Mouse (Mus musculus): Measurements from ENCODE around the gene Rplp2. TPM values are rescaled to one million over a fixed set of nuclear protein-coding genes. Genes with fewer than 3 reads are reported as not detected.
A peak's percentile ranks its signal among the peaks of the same experiment; 100 is the strongest.
"Not testable (repeated sequence)": the region's sequence is repeated elsewhere in the genome, so short reads cannot be mapped to it uniquely, and the experiment has no call there.

Gene Rplp2
- 787 and 794 TPM in 2 replicates for polyA plus RNA-seq (2015; fragmentation: Nextera tagmentation; extraction: Ambion mirVana)

DNA sequence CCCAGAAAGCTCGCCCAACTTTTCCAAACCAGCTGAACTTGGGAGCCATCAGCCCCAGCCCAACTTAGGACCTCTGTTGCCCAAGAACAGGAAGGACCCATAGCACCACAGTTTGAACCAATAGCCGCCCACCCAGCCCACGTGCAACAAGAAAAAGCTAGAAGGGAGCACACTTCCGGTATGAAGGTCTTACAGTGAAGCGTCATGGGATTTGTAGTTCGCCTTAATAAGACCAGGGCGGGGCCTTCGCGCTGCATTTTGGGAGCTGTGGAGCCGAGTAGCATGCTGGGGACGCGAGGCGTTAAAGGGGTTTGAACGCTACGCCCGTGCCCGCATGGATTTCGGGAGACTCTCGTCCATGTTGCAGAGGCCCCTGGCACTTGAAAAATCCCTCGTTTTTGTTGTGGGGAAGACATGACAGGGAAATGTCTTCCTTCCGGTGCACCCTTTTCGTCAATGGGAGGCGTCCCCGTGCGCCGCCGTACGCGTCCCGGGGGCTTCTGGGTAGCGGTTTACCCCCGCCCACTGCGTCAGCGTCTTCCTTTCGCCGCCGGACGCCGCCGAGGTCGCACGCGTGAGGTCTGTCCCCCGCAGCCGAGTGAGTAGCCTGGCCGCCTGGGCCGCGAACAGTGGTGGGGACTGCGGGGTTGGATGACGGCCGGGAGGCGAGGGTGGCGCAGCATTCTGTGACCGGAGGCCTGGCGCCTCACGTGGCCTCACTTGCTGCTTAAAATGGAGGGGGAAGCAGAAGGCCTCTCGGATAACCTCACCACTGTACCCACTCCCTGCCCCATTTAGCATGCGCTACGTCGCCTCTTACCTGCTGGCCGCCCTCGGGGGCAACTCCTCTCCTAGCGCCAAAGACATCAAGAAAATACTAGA lies at the start of gene Rplp2:
Gene Rplp2, plus strand, starts transcription at position 261 of the 882 bp plus-strand sequence.
- peak within 1 kb of the TSS; percentile 89 for H3K4me3 ChIP-seq (replicated peaks)
- H3K27me3 ChIP-seq = no peaks in the 10 kb centered on the region
- ATAC-seq = peak; percentile 95
- peak within 1 kb of the TSS; percentile 92 for H3K27ac ChIP-seq
- H3K36me3 ChIP-seq = peaks cover 40% of the 10 kb centered on the region
- H3K9ac ChIP-seq (replicated peaks) = peak within 1 kb of the TSS; percentile 91
- H3K4me1 ChIP-seq (replicated peaks) = peaks cover 31% of the 10 kb centered on the region
- no peaks in the 10 kb centered on the region for H3K9me3 ChIP-seq
- peak within 1 kb of the TSS; percentile 83 for H3K4me2 ChIP-seq (replicated peaks)
- WGBS = under 1% methylated on average over 63 of the region's 63 CpGs

DNA sequence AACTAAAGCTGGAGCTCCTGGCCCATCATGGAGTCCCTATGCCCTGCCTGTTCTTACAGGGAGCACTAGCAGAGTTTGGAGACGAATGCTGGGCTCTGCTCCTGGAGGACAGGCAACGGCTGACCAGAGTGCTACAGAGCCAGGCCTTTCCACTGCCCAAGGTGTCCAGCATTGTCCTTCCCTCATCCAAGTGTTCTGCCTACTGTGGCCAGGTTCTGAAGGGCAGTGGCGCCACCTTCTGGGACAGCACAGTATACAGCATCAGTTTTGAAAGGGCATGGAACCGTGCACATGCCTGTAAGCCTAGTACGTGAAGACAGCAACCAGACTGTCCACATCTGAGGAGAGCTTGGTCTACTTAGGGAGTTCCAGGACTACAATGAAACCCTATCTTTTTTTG lies 43.9 kb upstream of the Rplp2 start:
- H3K27me3 ChIP-seq = no peaks in the 10 kb centered on the region
- peaks cover 64% of the 10 kb centered on the region for H3K36me3 ChIP-seq
- no peaks in the 10 kb centered on the region for H3K9me3 ChIP-seq
- H3K4me3 ChIP-seq (replicated peaks) = no peak overlapping the region
- H3K4me2 ChIP-seq (replicated peaks) = no peak overlapping the region
- H3K4me1 ChIP-seq (replicated peaks) = no peaks in the 10 kb centered on the region
- H3K27ac ChIP-seq = no peak overlapping the region
- H3K9ac ChIP-seq (replicated peaks) = no peak overlapping the region
- ATAC-seq = peak; percentile 58
- WGBS = 42% methylated on average over 5 of the region's 5 CpGs

DNA sequence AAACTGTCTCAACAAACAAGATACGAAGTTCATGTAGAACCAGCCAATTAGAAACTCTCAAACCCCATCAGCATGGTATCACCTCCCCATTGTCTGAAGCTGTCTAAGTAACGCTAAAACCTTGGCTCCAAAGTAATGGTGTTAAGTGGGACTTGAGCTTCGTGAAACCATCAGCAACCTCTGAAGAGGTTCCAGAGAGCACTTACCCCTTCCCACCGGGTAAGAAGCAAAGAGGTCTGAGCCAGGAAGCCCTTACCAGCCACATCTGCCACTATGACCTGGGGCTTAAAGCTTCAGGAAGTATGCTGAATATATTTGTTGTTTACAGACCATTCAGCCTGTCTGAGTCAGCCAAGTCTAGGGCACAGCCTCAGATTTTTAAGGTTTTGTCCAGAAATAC lies 41.7 kb upstream of the Rplp2 start:
- 0 out of 2 replicates have a peak overlapping the region, but pooled peaks have one; percentile 12 for H3K9ac ChIP-seq (replicated peaks)
- no peak overlapping the region for H3K27ac ChIP-seq
- H3K4me1 ChIP-seq (replicated peaks) = 0 out of 2 replicates have a peak, but pooled peaks cover 4% of the 10 kb centered on the region
- no peak for ATAC-seq
- H3K27me3 ChIP-seq = no peaks in the 10 kb centered on the region
- no peak overlapping the region for H3K4me3 ChIP-seq (replicated peaks)
- peaks cover 60% of the 10 kb centered on the region for H3K36me3 ChIP-seq
- WGBS = 82% methylated on average over 4 of the region's 4 CpGs
- H3K4me2 ChIP-seq (replicated peaks) = no peak overlapping the region
- H3K9me3 ChIP-seq = no peaks in the 10 kb centered on the region

DNA sequence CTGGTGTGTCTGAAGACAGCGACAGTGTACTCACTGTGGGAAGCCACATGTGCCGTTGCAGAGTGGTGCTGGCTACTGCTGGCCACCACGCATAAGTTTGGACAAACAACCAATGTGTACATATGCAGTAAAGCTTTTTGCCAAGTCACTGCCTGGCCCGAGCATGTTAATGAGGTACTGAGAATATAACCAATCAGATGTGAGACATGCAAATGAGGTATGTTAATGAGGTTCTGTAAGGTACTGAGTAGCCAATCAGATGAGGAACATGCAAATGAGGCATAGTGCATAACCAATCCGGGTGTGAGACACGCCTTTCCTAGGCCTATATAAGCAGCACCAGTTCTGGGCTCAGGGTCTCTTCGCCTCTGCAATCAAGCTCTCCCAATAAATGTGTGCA lies 39.5 kb upstream of the Rplp2 start:
- not testable (repeated sequence) for H3K9ac ChIP-seq (replicated peaks); H3K4me2 ChIP-seq (replicated peaks); H3K9me3 ChIP-seq; H3K4me3 ChIP-seq (replicated peaks); H3K27ac ChIP-seq; ATAC-seq; H3K27me3 ChIP-seq
- 96% methylated on average over 7 of the region's 7 CpGs for WGBS
- Histone ChIP-seq H3K4me1 (replicated peaks) (peaks cover 14% of the 10 kb centered on the region), H3K36me3 (peaks cover 41% of the 10 kb centered on the region)

DNA sequence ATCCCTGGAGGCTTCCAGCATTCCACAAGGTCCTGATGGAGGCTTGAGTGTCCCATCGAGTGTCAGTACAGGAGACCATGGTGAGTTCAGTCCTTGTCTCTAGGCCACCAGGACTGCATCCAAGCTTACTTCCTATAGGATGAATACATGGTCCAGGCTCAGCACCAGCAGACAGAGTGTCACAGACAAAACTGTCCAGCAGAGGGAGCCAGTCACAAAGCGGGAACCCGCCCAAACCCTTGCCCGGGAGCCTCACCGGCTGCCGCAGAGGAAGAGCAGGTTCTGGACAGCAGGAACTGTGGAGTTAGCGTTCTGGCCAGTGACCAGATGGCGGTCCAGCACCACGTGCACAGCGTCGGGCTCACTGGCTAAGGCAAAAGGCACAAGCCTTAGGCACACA lies 38.3 kb upstream of the Rplp2 start:
- ATAC-seq = peak; percentile 62
- 8% methylated on average over 11 of the region's 11 CpGs for WGBS
- Histone ChIP-seq H3K27ac (0 out of 2 replicates have a peak overlapping the region, but pooled peaks have one; percentile 2), H3K9ac (replicated peaks) (no peak overlapping the region), H3K27me3 (no peaks in the 10 kb centered on the region), H3K4me3 (replicated peaks) (no peak overlapping the region), H3K9me3 (no peaks in the 10 kb centered on the region), H3K36me3 (peaks cover 34% of the 10 kb centered on the region), H3K4me1 (replicated peaks) (peaks cover 22% of the 10 kb centered on the region), H3K4me2 (replicated peaks) (no peak overlapping the region)

DNA sequence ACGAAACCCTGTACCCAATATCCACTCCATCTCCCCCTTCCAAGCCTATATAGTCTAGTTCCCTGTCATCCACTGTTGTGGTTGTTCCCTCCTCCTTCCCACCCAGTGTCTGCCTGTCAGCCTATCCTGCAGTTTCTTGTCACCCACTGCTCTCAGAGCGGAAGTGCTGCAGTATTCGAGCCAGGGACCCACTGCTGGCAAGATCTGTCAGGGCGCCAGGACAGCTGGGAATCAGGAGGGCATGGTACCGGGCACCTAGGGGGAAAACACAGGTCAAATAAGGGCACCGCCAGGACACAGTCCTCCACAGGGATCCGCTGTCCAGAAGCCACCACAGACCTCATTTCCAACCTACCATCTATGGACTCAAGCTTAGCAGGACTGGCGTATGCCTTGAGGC lies 36.5 kb upstream of the Rplp2 start:
- peaks cover 31% of the 10 kb centered on the region for H3K36me3 ChIP-seq
- peaks cover 27% of the 10 kb centered on the region for H3K4me1 ChIP-seq (replicated peaks)
- no peak overlapping the region for H3K4me3 ChIP-seq (replicated peaks)
- no peaks in the 10 kb centered on the region for H3K27me3 ChIP-seq
- WGBS = 96% methylated on average over 8 of the region's 8 CpGs
- H3K9ac ChIP-seq (replicated peaks) = 0 out of 2 replicates have a peak overlapping the region, but pooled peaks have one; percentile 30
- ATAC-seq = no peak
- no peaks in the 10 kb centered on the region for H3K9me3 ChIP-seq
- no peak overlapping the region for H3K4me2 ChIP-seq (replicated peaks)
- H3K27ac ChIP-seq = no peak overlapping the region

DNA sequence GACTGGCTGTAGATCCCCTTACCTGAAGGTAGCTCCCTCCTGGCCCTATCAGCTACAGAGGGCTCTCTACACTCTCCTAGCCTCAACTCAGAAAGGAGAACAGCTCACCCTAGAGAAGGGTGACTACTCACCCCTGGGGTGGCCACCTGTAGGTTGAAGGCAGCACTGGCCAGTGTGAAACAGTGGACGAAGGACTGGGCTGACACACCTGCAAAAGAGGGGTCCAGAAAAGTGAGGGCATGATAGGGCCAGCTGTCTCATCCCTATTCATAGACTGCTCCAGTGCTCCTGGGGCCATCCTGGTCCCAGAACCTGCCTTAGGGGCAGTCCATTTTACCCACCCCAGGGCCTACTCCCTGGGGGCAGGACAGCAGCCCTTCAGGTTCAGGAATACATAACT lies 35.5 kb upstream of the Rplp2 start:
- peak overlapping the region; percentile 23; the same call in 1 of the 2 replicates for H3K9ac ChIP-seq (replicated peaks)
- no peaks in the 10 kb centered on the region for H3K27me3 ChIP-seq
- peaks cover 27% of the 10 kb centered on the region for H3K4me1 ChIP-seq (replicated peaks)
- no peak overlapping the region for H3K4me2 ChIP-seq (replicated peaks)
- WGBS = 100% methylated on average over 1 of the region's 1 CpGs
- no peak overlapping the region for H3K4me3 ChIP-seq (replicated peaks)
- no peak for ATAC-seq
- H3K27ac ChIP-seq = no peak overlapping the region
- H3K36me3 ChIP-seq = peaks cover 31% of the 10 kb centered on the region
- H3K9me3 ChIP-seq = no peaks in the 10 kb centered on the region

DNA sequence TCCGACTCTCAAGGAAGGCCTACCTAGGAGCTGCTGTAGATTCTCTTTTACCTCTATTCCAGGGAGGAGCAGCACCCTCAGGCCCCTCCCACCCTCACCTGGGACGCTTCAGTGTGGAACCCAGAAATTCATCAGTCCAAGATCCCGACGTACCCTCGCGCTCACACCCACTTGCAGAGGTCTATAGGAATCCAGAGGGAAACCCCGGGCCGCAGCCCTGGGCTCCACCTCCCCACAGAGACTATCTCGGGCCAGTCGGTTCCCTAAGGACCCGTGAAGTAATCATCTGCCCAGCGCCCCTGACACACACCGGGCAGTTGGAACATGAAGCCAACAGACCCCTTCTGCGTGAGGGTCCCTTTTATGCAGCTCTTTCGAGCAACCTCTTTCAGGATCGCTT lies 33.8 kb upstream of the Rplp2 start:
- peak overlapping the region; percentile 88 for H3K27ac ChIP-seq
- peak overlapping the region; percentile 89 for H3K4me2 ChIP-seq (replicated peaks)
- H3K9me3 ChIP-seq = no peaks in the 10 kb centered on the region
- no peaks in the 10 kb centered on the region for H3K27me3 ChIP-seq
- peak; percentile 59 for ATAC-seq
- peaks cover 21% of the 10 kb centered on the region for H3K36me3 ChIP-seq
- 5% methylated on average over 16 of the region's 16 CpGs for WGBS
- H3K4me1 ChIP-seq (replicated peaks) = peaks cover 27% of the 10 kb centered on the region
- H3K9ac ChIP-seq (replicated peaks) = peak overlapping the region; percentile 93
- H3K4me3 ChIP-seq (replicated peaks) = peak overlapping the region; percentile 76

DNA sequence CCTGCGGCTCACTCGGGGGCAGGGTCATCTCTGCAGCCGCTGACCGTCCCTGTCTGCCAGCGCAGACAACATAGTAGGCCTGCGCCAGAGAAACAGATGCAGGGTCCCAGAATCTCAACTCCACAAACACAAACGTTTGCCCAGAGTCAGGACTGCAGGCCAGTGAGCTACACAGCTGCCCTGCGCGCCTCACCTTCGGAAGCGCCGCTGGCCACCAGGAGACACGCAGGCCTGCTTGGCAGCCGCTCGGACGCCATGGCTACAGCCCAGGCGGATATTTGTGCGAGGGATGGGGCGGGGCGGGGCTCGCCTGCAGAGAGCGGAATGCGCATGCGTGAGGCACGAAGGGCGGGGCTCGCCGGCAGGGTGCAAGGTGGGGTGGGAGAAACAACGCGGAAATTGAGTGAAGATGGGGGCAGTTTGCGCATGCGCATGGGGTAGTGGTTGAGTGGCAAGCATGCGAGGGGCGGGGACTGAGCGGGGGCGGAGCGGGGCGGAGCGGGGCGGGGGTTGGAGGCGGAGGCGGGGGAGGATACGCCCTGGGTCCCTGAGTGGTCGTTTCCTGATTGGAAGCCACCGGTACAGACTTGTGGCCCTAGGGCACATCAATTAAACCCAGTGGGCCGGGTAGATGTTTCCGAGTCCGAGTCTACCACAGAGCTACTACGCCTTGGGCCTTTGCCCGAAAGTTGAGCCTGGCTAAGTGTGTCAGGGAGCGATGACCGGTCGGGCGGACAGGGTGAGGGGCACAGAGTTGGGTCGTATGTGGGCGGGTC lies 33.2 kb upstream of the Rplp2 start, which contains the start of gene Gatd1:
Gene Gatd1, minus strand, starts transcription at position 328 of the 776 bp plus-strand sequence.
- H3K27ac ChIP-seq = peak within 1 kb of the TSS; percentile 88
- H3K9me3 ChIP-seq = no peaks in the 10 kb centered on the region
- under 1% methylated on average over 52 of the region's 56 CpGs for WGBS
- H3K4me3 ChIP-seq (replicated peaks) = peak within 1 kb of the TSS; percentile 76
- ATAC-seq = peak; percentile 92
- H3K4me1 ChIP-seq (replicated peaks) = peaks cover 26% of the 10 kb centered on the region
- peak within 1 kb of the TSS; percentile 93 for H3K9ac ChIP-seq (replicated peaks)
- H3K36me3 ChIP-seq = peaks cover 17% of the 10 kb centered on the region
- H3K4me2 ChIP-seq (replicated peaks) = peak within 1 kb of the TSS; percentile 89
- H3K27me3 ChIP-seq = 0 out of 2 replicates have a peak, but pooled peaks cover 1% of the 10 kb centered on the region

DNA sequence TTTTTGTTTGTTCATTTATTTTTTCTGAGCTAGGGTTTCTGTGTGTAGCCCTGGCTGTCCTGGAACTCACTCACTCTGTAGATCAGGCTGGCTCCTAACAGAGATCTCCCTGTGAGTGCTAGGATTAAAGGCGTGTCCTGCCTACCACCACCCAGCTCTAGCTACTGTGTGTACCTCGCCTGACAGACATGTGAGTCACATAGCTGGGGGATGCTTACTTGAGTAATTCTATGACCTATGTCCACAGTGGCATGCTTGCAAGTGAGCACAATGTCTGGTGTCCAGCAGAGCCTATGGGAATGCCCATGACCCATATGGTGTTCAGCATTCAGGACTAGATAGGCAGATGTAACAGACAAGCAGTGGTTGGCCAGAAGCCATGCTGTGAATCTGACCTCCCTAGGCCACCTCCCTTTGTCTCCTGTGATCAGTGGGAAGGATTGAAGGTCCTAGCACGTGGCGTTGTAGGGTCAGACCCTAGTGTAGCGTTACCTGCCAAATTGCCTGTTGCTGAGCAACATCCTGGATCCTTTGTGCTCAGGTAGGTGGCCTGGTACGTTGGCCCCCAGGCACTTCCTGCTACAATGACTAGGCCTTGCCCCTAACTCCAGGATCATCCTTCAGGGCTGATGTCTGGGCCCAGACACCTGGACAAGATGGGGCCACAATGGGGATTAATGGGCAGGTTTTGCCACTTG lies 30.9 kb upstream of the Rplp2 start:
- Histone ChIP-seq H3K36me3 (no peaks in the 10 kb centered on the region), H3K4me2 (replicated peaks) (no peak overlapping the region), H3K9ac (replicated peaks) (no peak overlapping the region), H3K27ac (no peak overlapping the region), H3K4me3 (replicated peaks) (no peak overlapping the region), H3K4me1 (replicated peaks) (peaks cover 23% of the 10 kb centered on the region), H3K27me3 (0 out of 2 replicates have a peak, but pooled peaks cover 2% of the 10 kb centered on the region), H3K9me3 (no peaks in the 10 kb centered on the region)
- ATAC-seq = no peak
- whole genome bisulfite sequencing = 80% methylated on average over 6 of the region's 6 CpGs

All from midbrain, embryonic 13.5 days (tissue).